Mouse (Mus musculus) T-helper 17 cell (primary cell): Measurements from ENCODE around the gene Fam219b.

Experiments used
- in situ Hi-C, 2 experiments: fragments of 300-600 bp; cut with MboI, MseI; formaldehyde crosslinking; loops; 1 replicate in 1 of 2; 2 replicates in 1 of 2; pipeline ENCODE4 v1.15.1; 2025; ENCODE audit warnings: high pct_unique_total_duplicates in 2 of 2

The Fam219b gene

DNA sequence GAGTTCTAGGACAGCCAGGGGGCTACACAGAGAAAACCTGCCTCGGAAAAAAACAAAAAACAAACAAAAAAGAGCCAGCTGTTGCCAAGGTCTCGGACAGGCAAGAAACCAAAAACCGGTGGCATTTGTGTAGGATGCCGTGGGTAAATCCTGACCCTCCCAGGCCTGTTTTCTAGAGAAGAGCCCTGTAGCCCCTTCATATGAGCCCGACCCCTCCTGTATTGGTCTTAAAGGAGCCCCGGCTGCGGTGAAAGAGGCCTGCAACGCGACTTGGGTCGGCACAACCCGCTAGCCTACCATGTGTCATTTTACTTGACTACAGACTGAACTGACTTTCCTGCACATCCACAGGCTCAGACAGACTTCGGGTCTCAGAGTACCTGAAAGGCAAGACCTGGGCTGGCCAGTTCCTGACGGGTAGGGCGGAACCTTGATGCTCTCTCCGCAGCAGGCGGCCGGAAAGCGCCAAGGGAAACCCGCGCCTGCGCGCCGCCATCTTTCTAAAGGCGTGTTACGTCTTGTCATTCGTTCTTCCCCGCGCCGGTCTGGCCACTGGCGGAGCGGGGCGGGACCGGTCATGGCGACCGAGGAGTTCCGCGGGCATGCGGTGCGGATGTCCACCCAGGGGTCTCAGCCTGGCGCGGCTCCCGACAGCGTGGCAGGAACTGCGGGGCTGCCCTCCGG, at the start of gene Fam219b:
TSS of gene Fam219b (plus strand) at position 485 of the 684 bp plus-strand sequence.
- in situ Hi-C loops, result loop anchor here in 1 of 2 experiments (5.0 kb wide), 1 partner anchor 105 kb away; no protein-coding TSS in a partner anchor

DNA sequence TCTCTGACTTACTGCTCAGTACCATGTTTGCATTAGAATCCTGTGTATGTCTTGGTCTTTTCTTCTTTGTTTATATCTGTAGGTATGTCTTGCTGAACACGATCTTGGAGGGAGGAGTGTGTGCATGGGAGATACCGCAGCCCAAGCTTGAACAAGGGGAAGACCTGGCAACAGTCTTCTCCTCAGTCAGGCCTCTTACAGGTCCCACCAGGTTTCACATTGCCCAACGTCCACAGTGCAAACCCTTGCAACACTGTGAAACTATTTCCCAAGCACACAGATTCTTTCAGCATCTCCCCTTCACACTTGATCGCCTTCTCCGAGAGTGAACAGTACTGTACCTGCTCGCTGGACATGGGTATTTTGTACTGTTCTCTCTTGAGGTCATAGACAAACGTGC, 49.5 kb upstream of the Fam219b start:
- in situ Hi-C loops, result loop anchor here in 1 of 2 experiments (10.0 kb wide), 1 partner anchor 57 kb away; no protein-coding TSS in a partner anchor

GRCm38 (mm10) chr9:57493532-57493931, 43.8 kb upstream of the Fam219b start:
- in situ Hi-C loops, result no loop called here

DNA sequence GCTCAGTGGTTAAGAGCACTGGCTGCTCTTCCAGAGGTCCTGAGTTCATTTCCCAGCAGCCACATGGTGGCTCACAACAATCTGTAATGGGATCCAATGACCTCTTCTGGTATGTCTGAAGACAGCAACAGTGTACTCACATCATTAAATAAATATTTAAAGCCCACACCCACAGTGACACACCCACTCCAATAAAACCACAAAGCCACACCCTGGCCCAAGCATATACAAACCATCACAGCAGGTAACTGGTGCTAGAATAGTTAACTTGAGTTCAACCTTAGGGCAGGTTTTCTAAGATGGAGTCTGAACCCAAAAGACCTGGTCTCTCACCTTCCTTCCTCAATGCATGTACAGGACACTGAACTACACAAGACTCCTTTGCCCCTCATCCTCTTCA, 42.4 kb upstream of the Fam219b start:
- in situ Hi-C loops, result no loop called here

- in situ Hi-C loops, result no loop called here
These were observed 40.1 kb upstream of the Fam219b start for GRCm38 (mm10) chr9:57497236-57497635.

- in situ Hi-C loops, result no loop called here
These were observed 38.8 kb upstream of the Fam219b start for GRCm38 (mm10) chr9:57498536-57498935.

DNA sequence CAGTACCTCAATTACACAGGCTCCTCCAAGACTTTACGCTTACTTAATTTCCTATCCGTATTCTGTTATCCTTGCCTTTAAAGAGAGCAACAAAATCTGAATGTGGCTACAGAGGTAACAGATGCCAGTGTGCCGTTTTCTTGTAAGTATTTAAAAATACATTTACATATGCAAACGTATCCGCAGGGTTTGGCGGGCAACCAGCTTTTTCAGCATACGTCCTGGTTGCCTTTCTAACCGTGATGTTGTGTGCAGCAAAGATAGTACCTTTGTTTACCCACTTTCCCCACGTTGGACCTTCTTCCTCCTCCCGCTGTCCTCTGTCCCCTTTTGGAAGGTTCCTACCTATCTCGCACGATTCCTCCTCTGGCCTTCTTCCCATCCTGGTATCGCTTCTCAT, 35.9 kb upstream of the Fam219b start:
- in situ Hi-C loops, result no loop called here

- in situ Hi-C loops, result no loop called here
These were observed 35.5 kb upstream of the Fam219b start for GRCm38 (mm10) chr9:57501861-57502260.

- in situ Hi-C loops, result no loop called here
These were observed 34.3 kb upstream of the Fam219b start for GRCm38 (mm10) chr9:57502911-57503621.

DNA sequence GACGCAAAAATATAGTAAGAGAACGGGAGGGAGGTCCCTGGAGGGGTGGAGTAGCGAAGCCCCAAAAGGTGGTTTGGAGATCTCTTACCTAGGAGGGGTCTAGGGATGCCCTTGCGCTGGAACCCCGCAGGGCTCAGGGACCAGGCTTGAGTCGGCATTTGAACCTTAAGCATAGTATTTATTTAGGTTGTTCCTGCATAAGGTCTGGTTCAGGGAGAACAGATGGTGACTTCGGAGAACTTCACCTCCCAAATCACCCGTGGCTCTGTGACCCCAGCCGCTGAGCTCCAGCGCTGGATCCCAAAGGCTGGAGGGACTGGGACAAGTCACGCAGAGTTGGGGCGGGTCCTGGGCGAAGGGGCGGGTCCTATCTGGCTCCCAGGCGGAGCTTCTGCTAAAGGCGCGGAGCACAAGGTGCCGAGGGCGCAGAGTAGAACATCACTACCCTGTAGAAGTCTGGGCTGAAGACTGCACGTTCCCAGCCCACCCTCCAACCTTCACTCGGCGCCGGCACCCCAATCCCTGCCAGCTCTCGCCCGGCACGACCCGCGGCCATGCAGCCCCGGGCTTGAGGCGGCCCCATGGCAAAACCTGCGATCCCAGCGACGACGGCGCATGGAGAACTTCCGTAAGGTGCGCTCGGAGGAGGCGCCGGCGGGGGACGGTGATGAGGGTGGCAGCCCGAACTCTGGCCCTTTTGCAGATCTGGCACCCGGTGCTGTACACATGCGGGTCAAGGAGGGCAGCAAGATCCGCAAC, 33.5 kb upstream of the Fam219b start, which contains the start of gene Rpp25:
TSS of gene Rpp25 (plus strand) at position 405 of the 759 bp plus-strand sequence.
- in situ Hi-C loops, result no loop called here

- in situ Hi-C loops, result no loop called here
These were observed 33.0 kb upstream of the Fam219b start for GRCm38 (mm10) chr9:57504381-57504700.

GRCm38 (mm10) chr9:57504891-57505290, 32.4 kb upstream of the Fam219b start:
- in situ Hi-C loops, result loop anchor here in 1 of 2 experiments (5.0 kb wide), 1 partner anchor 53 kb away; no protein-coding TSS in a partner anchor

GRCm38 (mm10) chr9:57505700-57506099, 31.6 kb upstream of the Fam219b start:
- in situ Hi-C loops, result loop anchor here in 1 of 2 experiments (5.0 kb wide), 1 partner anchor 53 kb away; no protein-coding TSS in a partner anchor

DNA sequence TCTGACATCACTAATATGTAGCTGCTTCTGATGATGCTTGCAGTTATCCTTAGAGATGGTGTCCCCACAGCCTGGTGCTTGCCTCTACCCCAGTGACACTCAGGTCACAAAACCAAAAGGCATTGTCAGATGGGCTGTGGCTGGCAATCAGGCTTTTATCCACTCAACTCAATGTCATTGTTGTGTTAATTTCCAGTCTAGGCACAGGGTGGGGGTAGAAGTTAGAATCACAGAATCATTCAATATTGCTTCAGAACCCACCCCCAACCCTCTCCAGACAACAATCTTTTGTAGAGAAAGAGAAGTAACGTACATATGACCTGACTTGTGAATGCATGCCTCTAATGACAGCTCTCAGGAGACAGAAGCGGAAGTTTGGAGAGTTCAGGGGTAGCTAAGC, 26.8 kb upstream of the Fam219b start:
- in situ Hi-C loops, result no loop called here

DNA sequence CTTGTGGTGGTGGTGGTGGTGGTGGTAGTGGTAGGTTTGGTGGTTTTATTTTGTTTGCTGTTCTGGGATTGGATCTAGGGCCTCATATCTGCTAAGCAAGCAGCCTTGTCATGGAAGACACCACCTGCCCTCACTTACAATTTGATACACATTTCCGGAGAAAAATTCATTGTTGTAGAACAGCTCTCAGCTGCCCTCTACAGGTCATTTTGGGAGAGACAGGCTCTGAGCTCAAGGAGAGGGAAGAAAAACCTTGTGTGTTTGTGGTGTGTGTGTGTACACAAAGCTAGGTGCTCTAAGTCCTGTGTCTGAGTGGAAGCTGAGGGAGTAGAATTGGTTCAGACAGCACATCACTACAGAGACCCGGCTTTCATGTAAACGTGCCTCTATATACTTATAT, 20.2 kb upstream of the Fam219b start:
- in situ Hi-C loops, result loop anchor here in 1 of 2 experiments (5.0 kb wide), 1 partner anchor 35 kb away; no protein-coding TSS in a partner anchor

DNA sequence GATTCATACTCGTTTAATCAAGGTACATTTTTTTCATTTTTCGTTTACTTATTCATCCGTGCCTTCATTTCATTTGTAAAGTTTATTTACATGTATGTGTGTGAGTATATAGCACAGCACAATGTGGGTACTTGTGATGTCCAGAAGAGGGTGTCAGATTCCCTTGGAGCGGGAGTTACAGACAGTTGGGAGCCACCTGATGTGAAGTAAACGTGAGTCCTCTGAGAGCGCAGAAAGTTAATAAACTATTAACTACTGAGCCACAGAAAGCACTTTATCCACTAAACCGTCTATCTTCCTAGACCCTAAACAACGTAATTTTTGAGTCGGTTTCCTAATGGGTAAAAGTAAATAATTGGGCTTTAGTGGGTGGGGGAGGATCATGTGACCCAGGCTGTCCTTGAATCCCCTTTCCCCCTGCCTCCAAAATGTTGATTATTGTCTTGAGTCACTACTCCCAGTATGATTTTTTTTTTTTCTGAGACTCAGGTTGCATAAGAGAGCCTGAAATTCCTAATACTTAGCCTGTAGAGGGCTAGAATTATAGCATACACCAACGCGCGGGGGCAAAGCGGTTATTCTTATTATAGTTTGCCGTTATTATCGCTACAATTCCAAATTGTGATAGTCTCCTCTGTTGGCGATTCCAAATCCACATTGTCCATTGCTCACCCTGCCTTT, 16.8 kb upstream of the Fam219b start:
- in situ Hi-C loops, result no loop called here

DNA sequence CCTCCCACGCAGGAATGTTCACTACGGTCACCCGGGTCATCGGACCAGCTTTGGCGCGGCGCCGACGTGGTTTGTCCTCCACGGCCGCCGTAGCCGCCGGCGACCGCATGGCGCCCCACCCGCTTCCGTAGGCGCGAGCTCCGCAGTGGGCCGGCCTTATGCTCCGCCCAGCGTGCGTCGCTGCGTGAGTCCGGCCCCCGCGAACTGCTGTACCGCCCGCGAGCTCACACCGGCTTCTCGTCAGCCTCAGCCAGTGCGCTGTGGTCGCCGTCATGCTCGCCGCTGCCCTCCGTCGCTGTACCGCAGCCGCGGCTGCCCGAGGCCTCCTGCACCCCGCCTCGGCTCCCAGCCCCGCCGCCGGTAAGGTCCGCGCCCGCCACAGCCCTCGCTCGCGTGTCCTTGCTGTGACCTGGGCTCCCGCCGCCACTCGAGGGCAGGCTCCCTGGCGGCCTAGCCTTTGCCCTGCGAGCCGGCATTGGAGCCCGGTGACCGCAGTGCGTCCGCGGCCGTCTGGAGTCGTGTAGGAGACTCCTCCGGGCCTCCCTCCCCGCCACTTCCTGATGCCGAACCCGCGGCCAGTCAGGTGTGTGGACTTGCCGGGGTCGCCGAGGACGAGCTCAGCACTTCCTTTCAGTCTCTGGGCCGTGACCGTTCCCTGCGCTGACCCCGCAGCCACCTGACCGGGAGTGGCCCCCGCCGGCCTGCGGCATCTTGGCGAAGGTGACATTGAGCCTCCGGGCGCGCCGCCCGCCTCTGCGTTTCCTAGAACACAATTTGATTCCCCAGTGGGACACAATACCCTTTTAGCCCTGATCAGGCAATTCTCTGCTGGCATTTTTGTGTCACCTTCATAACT, 16.0 kb upstream of the Fam219b start, which contains the start of gene Cox5a:
TSS of gene Cox5a (plus strand) at position 219 of the 856 bp plus-strand sequence.
- in situ Hi-C loops, result no loop called here

DNA sequence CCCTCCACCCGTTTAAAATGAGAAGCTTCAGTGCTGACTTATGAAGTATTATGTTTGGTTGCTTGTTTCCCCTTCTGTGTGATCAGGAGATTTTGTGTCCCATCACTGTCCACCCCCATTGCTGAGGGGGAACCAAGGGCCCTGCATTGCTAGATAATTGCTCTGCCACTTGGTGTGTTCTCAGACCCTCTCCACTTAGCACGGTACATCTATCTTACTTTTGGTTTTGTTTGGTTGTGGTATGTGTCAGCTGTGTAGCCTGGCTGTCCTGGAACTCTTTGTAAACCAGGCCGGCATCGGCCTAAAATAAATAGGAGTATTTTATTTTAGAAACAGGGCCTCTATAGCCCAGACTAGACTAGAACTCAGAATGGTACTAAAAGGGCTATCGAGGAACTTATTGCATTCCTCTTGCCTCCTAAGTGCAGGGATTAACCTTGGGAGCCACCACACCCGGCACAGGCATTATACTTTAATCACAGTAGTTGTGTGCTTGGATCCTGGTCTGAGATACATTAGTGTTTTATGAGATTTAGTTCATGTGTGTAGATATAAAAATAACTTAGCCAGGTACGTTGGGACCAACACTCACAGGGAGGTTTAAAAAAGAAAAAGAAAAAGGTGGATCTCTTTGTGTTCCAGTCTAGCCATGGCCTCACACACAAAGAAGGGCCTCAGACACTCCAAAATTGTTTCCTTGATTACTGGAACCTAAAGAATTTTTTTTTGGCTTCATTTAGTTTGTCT, 15.0 kb upstream of the Fam219b start:
- in situ Hi-C loops, result no loop called here

GRCm38 (mm10) chr9:57522861-57523246, 14.5 kb upstream of the Fam219b start:
- in situ Hi-C loops, result no loop called here

DNA sequence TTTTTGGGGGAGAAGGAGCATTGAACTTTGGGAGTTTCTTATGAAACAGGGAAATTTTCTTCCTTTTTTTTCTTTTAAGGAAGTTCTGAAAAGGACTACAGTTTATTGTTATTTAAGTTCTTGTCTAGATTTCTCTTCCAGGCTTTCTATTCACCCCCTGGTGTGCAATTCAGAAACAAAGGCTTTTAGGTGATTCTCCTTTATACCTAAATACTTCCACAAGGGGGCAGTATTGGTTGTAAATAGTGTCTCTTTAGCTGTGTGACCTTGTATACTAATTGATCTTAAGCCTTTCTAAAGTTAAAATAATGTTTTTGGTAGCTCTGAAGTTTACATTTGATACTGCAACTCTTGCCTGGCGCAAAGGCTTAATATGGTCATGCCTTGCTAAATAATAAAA, 13.6 kb upstream of the Fam219b start:
- in situ Hi-C loops, result no loop called here
